Mouse (Mus musculus) lung, adult 2 months (tissue): ENCODE measurements at regions not wholly inside any gene's neighbourhood (a gene's known extent, or its start where the extent isn't known, plus 50 kb on each side); places are given as distances from the start of the nearest gene placed in this dataset.

Experiments
- CTCF ChIP-seq: fragments of 200-500 bp; IDR thresholded peaks from 2 replicates; pipeline ENCODE4 v1.5.1; 2011; ENCODE audit warnings: mild to moderate bottlenecking, low read length, control low read depth; ENCODE audit not compliant: insufficient read depth
- POLR2A ChIP-seq: fragments of 200-500 bp; IDR thresholded peaks from 2 replicates; pipeline ENCODE4 v1.6.1; 2011; ENCODE audit warnings: low read depth, mild to moderate bottlenecking, control low read depth, low read length, borderline replicate concordance; ENCODE audit errors: extremely low read depth

- TF ChIP-seq CTCF = no peak
- TF ChIP-seq POLR2A = no peak
These were observed 212.3 kb downstream of the Spry2 start for GRCm38 (mm10) chr14:105684329-105684728.
